Mouse (Mus musculus) mouse embryonic stem cell (cell line): Measurements from ENCODE around the gene Ppm1a.

Experiments used
- in situ Hi-C, 2 experiments: fragments of 300-500 bp; cut with MboI; formaldehyde crosslinking; loops; 1 replicate in 1 of 2; 3 replicates in 1 of 2; pipeline ENCODE4 v1.14.3; 2019 to 2020; ENCODE audit warnings: low sequenced_read_pairs in 2 of 2, low pct_unique_long_range_greater_than_20kb in 1 of 2, mixed read lengths in 1 of 2; ENCODE audit not compliant: unreplicated experiment in 1 of 2

Ppm1a gene

DNA sequence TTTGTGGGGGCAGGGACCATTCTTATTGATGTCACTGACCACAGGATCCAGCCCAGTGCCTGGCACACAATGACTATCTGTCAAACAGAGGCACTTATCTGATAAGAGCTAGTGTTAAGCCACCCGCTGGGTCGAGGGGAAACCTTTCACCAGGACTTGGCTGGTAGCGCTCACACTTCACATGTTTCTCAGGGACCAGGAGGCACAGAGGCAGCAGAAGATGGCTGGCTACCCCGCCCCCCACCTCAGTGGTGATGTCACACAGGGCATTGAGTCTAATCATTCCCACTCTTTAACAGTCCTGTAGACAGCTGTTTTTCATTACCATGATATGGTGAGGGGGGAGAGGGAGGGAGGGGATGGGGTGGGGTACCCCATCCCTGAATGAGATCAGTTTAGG, at the start of gene Ppm1a:
TSS of gene Ppm1a (plus strand) at position 370 of the 400 bp plus-strand sequence.
- in situ Hi-C loops: no loop called here

DNA sequence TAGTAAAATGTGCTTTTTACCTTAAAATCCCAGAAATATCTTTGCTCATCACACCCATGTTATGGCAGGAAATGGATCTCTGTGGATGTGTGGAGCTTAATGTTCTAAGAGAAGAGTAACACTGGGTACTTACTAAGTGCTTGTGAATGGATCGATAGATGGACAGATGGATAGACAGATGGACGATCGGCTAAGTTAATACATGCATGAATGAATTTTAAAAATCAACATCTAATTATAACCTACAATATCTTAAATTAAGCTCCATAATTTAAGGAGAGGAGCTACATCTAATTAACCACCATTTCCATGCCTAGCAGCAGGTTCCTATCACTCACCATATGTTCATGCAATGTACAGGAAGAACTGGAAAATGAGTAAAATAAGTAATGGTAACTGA, 47.3 kb upstream of the Ppm1a start:
- in situ Hi-C loops: no loop called here

GRCm38 (mm10) chr12:72714896-72715295, 42.4 kb upstream of the Ppm1a start:
- in situ Hi-C loops: no loop called here

- in situ Hi-C loops: no loop called here
Observed at GRCm38 (mm10) chr12:72715846-72716245, 41.4 kb upstream of the Ppm1a start.

DNA sequence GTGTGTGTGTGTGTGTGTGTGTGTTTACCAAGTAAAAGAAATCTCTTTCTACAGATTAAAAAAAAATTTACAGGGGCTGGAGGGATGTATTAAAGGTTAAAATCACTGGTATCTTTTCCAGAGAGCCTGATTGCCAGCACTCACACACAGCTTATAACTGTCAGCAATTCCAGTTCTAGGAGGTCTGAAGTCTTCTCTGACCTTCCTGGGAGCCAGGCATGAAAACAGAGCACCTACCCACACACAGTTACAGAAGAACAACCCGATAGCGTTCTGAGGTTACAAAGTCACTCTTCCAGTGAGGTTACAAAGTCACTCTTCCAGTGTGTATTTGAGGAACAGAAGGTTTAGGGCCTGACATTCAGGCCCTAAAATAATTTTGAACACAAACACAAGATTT, 38.2 kb upstream of the Ppm1a start:
- in situ Hi-C loops: no loop called here

DNA sequence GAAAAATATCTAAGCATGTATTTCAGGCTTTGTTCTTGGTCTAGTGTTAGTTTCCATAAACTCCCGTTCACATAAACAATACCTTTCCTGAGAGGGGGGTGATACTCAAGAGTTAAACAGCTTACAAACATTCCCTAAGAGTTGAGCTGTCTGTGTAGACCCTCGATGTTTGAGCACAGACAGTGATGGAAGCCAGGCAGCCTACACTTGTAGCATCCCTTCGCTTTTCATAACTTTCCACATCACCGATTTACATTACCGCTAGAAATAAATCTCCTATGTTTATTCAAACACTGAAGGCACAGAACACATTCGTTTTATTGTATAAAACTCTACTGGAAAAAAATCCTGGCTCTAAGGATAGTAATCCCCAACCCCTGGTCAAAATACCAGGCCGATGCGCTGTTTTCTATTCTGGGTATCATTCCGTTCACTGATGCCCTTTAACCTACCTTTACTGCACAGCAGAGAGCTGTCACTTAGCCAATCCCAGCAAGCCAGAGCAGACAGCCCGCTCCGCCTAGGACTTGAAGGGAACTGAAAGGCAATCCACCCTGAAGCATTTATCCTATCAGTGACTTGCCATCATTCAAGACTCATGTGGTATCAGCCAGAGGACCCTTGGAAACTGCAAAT, 37.7 kb upstream of the Ppm1a start:
- in situ Hi-C loops: loop anchor here in 1 of 2 experiments (10.0 kb wide), 1 partner anchor 245 kb away; no protein-coding TSS in a partner anchor

DNA sequence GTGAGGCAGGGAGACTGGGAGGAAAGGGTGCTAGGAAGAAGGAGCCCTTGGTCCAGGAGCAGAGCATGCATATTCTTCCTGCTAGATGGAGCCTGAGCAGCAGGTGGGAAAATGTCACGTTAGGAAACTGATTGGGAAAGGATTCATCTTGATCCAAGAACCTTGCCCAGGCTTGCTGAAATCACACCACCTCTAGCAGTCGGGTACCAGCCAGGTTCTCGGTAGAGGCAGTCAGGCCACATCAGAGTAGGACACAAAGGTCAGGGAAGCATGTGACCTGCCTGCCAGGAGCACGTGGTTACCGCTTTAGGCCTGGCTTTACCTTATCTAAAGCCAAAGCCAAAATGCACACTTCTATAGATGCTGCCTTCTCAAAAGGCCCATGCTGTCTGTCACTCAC, 35.5 kb upstream of the Ppm1a start:
- in situ Hi-C loops: loop anchor here in 1 of 2 experiments (10.0 kb wide), 1 partner anchor 243 kb away; no protein-coding TSS in a partner anchor

DNA sequence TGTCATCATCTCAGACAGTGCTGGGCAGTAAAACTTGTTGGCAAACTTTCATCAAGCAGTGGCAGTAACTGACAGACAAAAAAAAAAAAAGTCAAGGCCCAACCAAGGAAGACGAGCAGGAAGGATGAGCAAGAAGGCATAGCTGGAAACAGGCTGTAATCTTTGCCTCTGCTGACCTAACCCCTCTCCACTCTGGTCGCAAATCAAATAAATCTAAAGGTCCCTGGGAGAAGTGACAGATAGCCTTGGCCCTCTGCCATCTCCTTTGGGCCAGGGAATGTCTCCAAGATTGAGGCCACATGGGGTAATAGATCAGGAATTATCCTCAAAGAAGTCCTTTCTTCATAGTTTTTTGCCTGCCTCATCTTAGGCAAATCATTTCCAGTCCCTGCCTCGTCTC, 33.3 kb upstream of the Ppm1a start:
- in situ Hi-C loops: loop anchor here in 1 of 2 experiments (10.0 kb wide), 1 partner anchor 241 kb away; no protein-coding TSS in a partner anchor

- in situ Hi-C loops: loop anchor here in 1 of 2 experiments (10.0 kb wide), 1 partner anchor 238 kb away; no protein-coding TSS in a partner anchor
Observed at GRCm38 (mm10) chr12:72727021-72727420, 30.2 kb upstream of the Ppm1a start.

- in situ Hi-C loops: loop anchor here in 1 of 2 experiments (10.0 kb wide), 1 partner anchor 237 kb away; no protein-coding TSS in a partner anchor
Observed at GRCm38 (mm10) chr12:72727611-72728010, 29.6 kb upstream of the Ppm1a start.

DNA sequence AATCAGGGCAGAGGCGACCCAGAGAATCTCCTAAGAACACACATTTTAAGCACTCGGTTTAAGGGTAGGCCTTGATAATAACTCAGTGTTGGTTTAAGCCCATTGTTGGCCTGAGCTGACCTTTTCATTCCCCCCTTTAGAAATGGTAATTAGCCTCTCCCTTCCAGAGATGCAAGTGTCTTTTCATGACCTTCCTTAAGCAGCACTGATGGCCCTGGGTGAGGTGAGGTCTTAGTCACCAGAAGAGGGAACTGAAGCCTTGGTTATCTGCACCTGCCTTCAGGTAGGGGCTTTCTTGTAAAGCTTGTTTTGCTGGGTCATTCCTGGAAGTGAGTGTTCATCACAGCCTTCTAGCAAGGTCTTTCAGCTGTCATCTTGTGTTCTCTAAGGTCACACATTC, 23.1 kb upstream of the Ppm1a start:
- in situ Hi-C loops: no loop called here

- in situ Hi-C loops: no loop called here
Observed at GRCm38 (mm10) chr12:72741176-72741575, 16.1 kb upstream of the Ppm1a start.

DNA sequence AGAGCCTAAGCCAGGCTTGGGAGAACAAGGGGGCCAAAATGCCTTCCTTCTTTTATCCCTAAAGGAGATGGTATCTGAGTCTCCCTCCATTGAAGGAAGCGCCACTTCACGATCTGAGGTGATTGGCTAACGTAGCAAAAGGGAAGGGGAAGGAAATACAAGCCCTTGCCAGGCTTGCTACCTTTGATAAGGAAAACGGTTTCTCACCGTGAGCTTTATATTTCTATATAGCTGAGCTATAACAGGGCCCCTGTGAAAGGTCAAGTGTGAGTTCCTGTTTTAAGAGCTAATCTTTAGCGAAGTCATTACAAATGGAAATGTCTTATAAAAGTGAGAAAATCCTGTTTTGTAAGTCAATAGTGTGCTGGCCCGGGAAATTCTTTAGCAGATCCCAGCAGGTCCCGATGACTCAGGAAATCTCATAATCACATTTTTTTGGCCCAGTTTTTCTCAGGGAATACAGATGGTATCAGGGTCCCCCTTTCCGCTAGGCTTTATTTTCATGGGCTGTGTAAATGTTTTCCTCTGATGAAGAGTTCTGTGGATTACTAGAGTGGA, 12.4 kb upstream of the Ppm1a start:
- in situ Hi-C loops: no loop called here

- in situ Hi-C loops: no loop called here
Observed at GRCm38 (mm10) chr12:72745486-72745885, 11.8 kb upstream of the Ppm1a start.

GRCm38 (mm10) chr12:72748341-72748740, 8.9 kb upstream of the Ppm1a start:
- in situ Hi-C loops: no loop called here

DNA sequence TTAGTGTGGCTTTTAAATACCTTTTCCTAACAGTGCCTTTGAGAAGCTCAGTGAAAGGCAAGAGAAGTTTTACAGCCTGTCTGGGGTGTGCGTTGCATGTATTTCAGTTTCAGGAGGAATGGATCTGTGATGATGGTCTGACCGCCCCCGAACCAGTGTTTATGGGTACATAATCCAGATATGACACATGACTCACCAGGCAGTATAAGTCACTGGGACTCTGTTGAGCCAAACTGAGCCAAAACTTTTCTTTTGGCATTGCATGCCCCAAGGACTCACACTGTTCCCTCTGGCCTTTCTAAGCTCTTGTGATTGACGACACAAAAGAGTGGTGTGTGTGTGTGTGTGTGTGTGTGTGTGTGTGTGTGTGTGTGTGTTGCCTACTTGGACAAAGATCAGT, 8.4 kb upstream of the Ppm1a start:
- in situ Hi-C loops: no loop called here

DNA sequence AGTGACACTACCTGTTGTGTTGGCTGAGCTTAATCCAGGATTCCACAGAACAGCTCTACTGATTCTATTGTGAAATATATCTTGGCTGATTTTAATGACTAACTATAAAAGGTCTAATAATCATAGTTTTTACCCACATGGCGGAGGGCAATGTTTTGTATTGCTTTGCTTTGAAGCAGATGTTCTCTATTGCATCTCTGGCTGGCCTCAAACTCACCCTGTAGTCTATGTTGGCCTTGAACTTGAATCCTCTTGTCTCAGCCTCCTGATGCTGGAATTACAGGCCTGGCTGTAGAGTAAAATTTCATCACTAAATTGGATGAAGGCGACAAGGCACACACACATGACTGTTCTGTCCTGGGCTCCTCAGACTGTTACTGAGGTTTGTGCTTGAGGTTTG, 7.8 kb upstream of the Ppm1a start:
- in situ Hi-C loops: no loop called here

DNA sequence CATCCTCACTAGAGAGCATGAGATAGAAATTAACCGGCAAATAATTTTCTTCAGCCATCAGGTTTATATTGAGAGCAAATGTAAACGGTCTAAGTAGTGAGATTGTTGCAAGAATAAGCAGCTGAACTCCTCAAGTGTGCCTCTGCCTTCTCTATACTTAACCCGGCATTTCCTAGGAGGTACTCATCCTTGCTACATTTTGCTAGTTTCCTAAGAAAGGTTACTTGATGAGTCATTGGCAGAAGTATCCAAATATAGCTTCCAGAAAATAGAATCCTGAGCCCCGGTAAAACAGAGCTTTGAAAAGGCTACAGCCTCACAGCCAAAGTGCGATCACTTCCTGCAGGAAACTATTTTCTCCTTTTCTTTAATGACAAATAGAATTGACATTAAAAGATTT, 7.2 kb upstream of the Ppm1a start:
- in situ Hi-C loops: no loop called here

DNA sequence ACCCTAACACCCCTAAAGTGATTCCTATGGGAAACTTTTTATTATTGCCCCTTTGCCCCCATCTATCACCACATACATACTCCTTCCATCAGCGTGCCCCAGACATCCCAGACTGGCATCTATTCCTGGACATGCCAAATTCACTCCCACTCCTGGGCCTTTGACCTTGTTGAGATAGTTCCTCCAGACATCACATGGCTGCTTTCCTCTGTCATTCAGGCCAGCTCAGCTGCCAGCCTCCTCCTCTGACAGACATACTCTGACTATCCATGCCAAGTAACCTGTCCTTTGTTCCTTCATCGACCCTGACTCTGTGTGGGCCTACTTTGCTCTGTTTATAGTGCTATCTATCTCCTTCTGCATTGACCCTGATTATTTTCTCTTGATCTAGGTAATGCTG, 6.6 kb upstream of the Ppm1a start:
- in situ Hi-C loops: no loop called here

GRCm38 (mm10) chr12:72757596-72757995, 341 bp downstream of the Ppm1a start:
- in situ Hi-C loops: no loop called here
